Mouse (Mus musculus): Measurements from ENCODE around the gene Ccdc34.

Ccdc34 gene

DNA sequence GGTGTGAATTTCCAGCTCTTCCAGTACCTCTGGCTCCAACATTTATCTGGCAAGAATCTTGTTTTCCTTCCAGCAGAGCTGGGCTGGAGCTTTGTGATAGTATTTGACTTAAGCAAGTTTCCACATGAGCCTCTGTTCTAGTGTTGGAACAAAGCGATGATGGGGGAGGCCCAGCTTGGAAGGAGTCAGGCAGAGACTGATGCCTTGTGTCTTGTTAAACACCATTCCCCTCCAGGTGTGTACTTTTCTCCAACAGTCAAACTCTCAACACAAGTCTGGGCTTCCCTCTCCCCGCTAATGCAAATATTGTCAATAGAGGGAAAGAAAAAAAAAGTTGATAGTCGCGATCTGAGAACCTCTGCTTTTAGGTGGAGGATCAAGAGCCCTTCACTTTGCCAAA is 196.7 kb downstream of the Ccdc34 start:
- DNase-seq (ENCODE audit: low spot score): no peak

DNA sequence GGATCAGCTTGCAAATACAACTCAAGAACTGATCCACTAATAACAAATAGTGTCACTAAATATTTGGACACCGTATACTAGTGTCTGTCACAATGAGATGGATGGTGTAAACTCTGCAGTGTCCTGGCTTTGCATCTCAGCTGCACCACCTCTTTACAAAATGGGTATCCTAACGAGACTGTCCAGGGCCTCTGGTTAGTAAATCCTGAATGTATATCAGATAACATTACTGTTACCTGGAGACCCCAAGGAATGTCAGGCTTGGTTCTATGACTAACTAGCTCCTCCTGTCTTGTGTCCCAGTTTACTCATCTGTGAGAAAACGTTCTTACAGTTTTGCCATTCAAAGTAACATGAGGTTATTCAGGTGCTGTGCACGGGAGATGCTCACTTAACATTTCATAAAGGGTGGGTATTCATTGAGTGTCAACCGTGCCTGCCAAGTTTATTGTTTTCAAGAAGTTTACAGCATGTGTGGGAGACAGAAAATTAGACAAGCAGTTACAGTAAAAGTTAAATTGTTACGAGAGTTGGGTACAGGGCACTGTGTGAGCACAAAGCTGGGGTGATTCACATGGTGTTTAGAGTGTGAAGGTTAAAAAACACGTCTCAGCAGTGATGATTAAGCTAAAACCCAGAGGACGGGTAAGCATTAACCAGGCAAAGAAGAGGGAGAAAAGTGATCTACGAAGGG is 197.5 kb downstream of the Ccdc34 start:
- DNase-seq (ENCODE audit: low spot score): no peak

DNA sequence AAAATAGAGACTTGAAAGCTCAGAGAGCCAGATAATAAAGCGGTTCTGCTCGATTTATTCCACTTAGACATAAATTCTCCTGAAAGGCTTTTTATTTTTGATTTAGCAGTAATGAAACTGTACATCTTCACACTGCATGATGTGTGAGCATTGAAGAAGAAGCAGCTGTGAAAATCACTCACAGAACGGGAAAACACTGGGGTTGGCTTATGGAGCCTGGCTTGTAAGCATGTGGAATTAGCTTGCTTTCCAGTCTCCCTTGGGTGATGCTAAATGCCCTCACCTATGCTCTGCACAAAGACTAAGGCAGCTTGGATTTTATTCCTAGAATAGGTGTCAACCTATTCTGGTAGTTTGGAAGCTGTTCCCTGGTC is 198.1 kb downstream of the Ccdc34 start:
- no peak for DNase-seq (ENCODE audit: low spot score)

DNA sequence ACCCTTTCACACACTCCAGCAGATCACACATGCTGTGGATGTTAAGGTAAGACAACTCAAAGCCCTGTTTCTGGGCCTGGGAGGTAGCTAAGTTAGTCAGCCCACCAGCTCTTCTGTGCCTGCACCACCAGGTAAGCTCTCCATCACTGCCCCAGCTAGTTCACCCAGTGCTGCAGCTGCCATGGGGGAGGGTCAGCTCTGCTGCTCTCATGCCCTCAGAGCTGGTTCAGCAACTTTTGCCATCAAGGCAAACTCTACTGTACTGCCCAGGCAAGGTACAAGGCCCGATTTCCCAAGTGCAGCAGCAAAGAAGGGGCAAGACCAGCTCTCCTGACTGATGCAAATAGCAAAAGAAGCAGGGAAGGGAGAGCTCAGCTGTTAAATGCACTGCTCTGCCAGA is 202.9 kb downstream of the Ccdc34 start:
- no peak for DNase-seq (ENCODE audit: low spot score)

DNA sequence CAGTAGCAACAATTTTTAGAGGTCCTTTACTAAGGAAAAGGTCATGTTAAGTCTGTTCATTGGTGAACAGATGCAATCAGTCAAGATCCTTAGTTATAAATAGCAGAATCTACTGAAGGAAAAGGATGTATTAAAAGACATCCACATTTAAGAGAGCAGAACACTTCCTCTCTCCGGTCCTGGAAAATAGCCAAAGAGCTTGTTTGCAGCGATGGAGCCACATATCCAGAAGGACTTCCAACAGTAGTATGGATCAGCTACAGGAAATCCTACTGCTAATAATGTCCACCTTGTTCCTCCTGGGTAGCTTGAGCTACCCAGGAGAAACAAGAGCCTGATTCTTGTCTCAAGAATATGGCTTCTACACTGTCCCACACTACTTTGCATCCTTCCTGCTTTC is 205.2 kb downstream of the Ccdc34 start:
- no peak for DNase-seq (ENCODE audit: low spot score)
